Comparison of ENCODE assay signal across 19 mouse cellular contexts in the genomic region with DNA sequence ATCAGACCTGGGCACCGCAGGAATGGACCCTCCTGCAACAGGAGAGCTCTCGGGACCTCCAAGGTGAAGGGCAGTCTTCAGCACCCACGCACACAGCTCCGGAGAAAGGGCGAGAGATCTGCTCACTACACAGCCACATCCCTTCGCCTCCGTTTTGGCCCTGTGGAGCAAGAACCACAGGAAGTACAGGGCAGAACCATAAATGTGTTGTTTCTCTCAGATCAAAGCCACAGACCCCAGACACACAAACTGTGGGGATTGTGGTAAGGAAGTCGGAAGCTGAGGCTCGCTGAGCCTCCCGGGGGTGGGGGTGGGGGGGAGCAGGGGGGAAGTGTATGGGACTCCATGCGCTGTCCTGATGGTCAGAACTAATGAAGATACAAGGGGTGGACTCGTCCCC.
DNase-seq lines count a peak whose midpoint lies in the region; ATAC-seq and TF ChIP-seq lines count a peak whose summit lies in the region.
"Had no signal": no experiment of that assay in that cellular context is flagged by ENCODE, and none has a peak within 500 bp of the region (broad histone marks: within the 10 kb centered on the region; RNA-seq: fewer than 3 reads in every experiment).

No protein-coding gene starts in this region.

- H3K4me3 ChIP-seq in limb, embryonic 11.5 days (ENCODE audit: low read depth, low read length) = no peak overlapping the region
- H3K4me3 ChIP-seq in limb, embryonic 10.5 days = no peak overlapping the region
- peak overlapping the region; percentile 22; the same call in 1 of the 2 replicates for H3K4me3 ChIP-seq in bone marrow macrophage, adult 2 months (ENCODE audit: insufficient read depth, low read length)
- H3K4me3 ChIP-seq in midbrain, postnatal 0 days (ENCODE audit: low read depth, low read length) = no peak overlapping the region
- H3K4me3 ChIP-seq: embryonic facial prominence, embryonic 13.5 days; forebrain, embryonic 12.5 days; hindbrain, embryonic 10.5 days; hindbrain, embryonic 15.5 days had no signal

- no peak overlapping the region for H3K27ac ChIP-seq in limb, embryonic 11.5 days (replicated peaks; ENCODE audit: low read depth, low read length)
- no peak overlapping the region for H3K27ac ChIP-seq in limb, embryonic 10.5 days
- H3K27ac ChIP-seq in bone marrow macrophage, adult 2 months (ENCODE audit: insufficient read depth, low read depth, low read length) = no peak overlapping the region
- H3K27ac ChIP-seq in midbrain, postnatal 0 days (ENCODE audit: low read depth, low read length) = no peak overlapping the region
- H3K27ac ChIP-seq: embryonic facial prominence, embryonic 13.5 days; forebrain, embryonic 12.5 days; hindbrain, embryonic 10.5 days; hindbrain, embryonic 15.5 days had no signal

- no peak overlapping the region for H3K4me2 ChIP-seq in limb, embryonic 11.5 days (ENCODE audit: low read depth, severe bottlenecking)
- H3K4me2 ChIP-seq in midbrain, postnatal 0 days (ENCODE audit: low read depth, low read length, poor library complexity, severe bottlenecking) = no peak overlapping the region
- H3K4me2 ChIP-seq: embryonic facial prominence, embryonic 13.5 days; forebrain, embryonic 12.5 days; hindbrain, embryonic 15.5 days had no signal

- 53% methylated on average over 12 of the region's 12 CpGs for WGBS in limb, embryonic 11.5 days
- 57% methylated on average over 12 of the region's 12 CpGs for WGBS in limb, embryonic 10.5 days
- WGBS in midbrain, postnatal 0 days = 73% methylated on average over 12 of the region's 12 CpGs

- H3K27me3 ChIP-seq in limb, embryonic 11.5 days (ENCODE audit: control insufficient read depth, insufficient read depth, low read length) = no peaks in the 10 kb centered on the region
- no peaks in the 10 kb centered on the region for H3K27me3 ChIP-seq in limb, embryonic 10.5 days (ENCODE audit: low read depth, poor library complexity, severe bottlenecking)
- H3K27me3 ChIP-seq in midbrain, postnatal 0 days (ENCODE audit: insufficient read depth, low read length) = no peaks in the 10 kb centered on the region
- H3K27me3 ChIP-seq: forebrain, embryonic 12.5 days; hindbrain, embryonic 15.5 days had no signal

- H3K9me3 ChIP-seq in limb, embryonic 11.5 days (ENCODE audit: control insufficient read depth, low read length) = no peaks in the 10 kb centered on the region
- no peaks in the 10 kb centered on the region for H3K9me3 ChIP-seq in limb, embryonic 10.5 days (replicated peaks)
- no peaks in the 10 kb centered on the region for H3K9me3 ChIP-seq in midbrain, postnatal 0 days (ENCODE audit: low read length)
- H3K9me3 ChIP-seq: embryonic facial prominence, embryonic 13.5 days; forebrain, embryonic 12.5 days; hindbrain, embryonic 10.5 days; hindbrain, embryonic 15.5 days had no signal

- no peak for TF ChIP-seq CTCF in bone marrow macrophage, adult 2 months (IDR thresholded peaks at IDR 0.05; ENCODE audit: low read depth, low read length)
- TF ChIP-seq CTCF in midbrain, postnatal 0 days (IDR thresholded peaks at IDR 0.05) = no peak

- 0 out of 2 replicates have a peak, but pooled peaks cover 2% of the 10 kb centered on the region for H3K4me1 ChIP-seq in limb, embryonic 11.5 days (ENCODE audit: control insufficient read depth, insufficient read depth, low read length)
- peaks cover 6% of the 10 kb centered on the region; the same call in 1 of the 2 replicates for H3K4me1 ChIP-seq in limb, embryonic 10.5 days
- peaks cover 3% of the 10 kb centered on the region; the same call in 1 of the 2 replicates for H3K4me1 ChIP-seq in bone marrow macrophage, adult 2 months (ENCODE audit: control insufficient read depth, insufficient read depth, low read length)
- H3K4me1 ChIP-seq in midbrain, postnatal 0 days (ENCODE audit: insufficient read depth, low read length) = no peaks in the 10 kb centered on the region
- H3K4me1 ChIP-seq: forebrain, embryonic 12.5 days; hindbrain, embryonic 10.5 days; hindbrain, embryonic 15.5 days had no signal

- H3K36me3 ChIP-seq in limb, embryonic 11.5 days (ENCODE audit: control insufficient read depth, insufficient read depth, low read length) = no peaks in the 10 kb centered on the region
- no peaks in the 10 kb centered on the region for H3K36me3 ChIP-seq in limb, embryonic 10.5 days
- no peaks in the 10 kb centered on the region for H3K36me3 ChIP-seq in midbrain, postnatal 0 days (ENCODE audit: insufficient read depth, low read length)
- H3K36me3 ChIP-seq: embryonic facial prominence, embryonic 13.5 days; forebrain, embryonic 12.5 days; hindbrain, embryonic 10.5 days; hindbrain, embryonic 15.5 days had no signal

- 0 out of 2 replicates have a peak overlapping the region, but pooled peaks have one; percentile 2 for H3K9ac ChIP-seq in limb, embryonic 11.5 days (ENCODE audit: low read length)
- no peak overlapping the region for H3K9ac ChIP-seq in midbrain, postnatal 0 days (replicated peaks; ENCODE audit: low read length, poor library complexity, severe bottlenecking)
- H3K9ac ChIP-seq: embryonic facial prominence, embryonic 13.5 days; forebrain, embryonic 12.5 days; hindbrain, embryonic 15.5 days had no signal

- no peak for TF ChIP-seq POLR2A in bone marrow macrophage, adult 2 months (IDR thresholded peaks at IDR 0.05; ENCODE audit: borderline replicate concordance, low read depth, low read length)

- no peak for DNase-seq in limb, embryonic 11.5 days (ENCODE audit: low spot score)
- no peak for DNase-seq in limb, embryonic 10.5 days (ENCODE audit: low spot score)
- no peak for DNase-seq in midbrain, postnatal 0 days (ENCODE audit: low spot score)
- DNase-seq in lung, postnatal 10 days = no peak
- DNase-seq: adrenal gland, adult 8-10 months; adrenal gland, postnatal 36 days; cerebellum, adult 11-12 months; cerebellum, adult 9-10 months; cerebellum, postnatal 25 days; gastrocnemius, postnatal 10 days; heart, postnatal 10 days had no signal

- no peak for ATAC-seq in limb, embryonic 11.5 days (ENCODE audit: insufficient number of reproducible peaks, low FRiP score, low TSS enrichment, low read depth)
- peak; percentile 99 for ATAC-seq in granulocyte monocyte progenitor cell, adult 5-6 weeks (replicated peaks; ENCODE audit: poor library complexity, severe bottlenecking)
- peak; percentile 96 for ATAC-seq in megakaryocyte progenitor cell, adult 5-6 weeks (replicated peaks; ENCODE audit: poor library complexity)
- ATAC-seq in midbrain, postnatal 0 days (ENCODE audit: low FRiP score) = no peak
- ATAC-seq: forebrain, embryonic 16.5 days had no signal

Comparison
In these comparisons a context has a peak if more than half of its experiments do, and no peak if none do; other contexts are left out.
1. ATAC-seq: peak in granulocyte monocyte progenitor cell, adult 5-6 weeks (single experiment) and megakaryocyte progenitor cell, adult 5-6 weeks (single experiment); none in limb, embryonic 11.5 days (single experiment) and midbrain, postnatal 0 days (single experiment).